Mouse (Mus musculus): Measurements from ENCODE around the gene Lyrm7. TPM values are rescaled to one million over a fixed set of nuclear protein-coding genes. Genes with fewer than 3 reads are reported as not detected.

The Lyrm7 gene
- polyA plus RNA-seq, 1 experiment from 2014 or later = 5.5 TPM

DNA sequence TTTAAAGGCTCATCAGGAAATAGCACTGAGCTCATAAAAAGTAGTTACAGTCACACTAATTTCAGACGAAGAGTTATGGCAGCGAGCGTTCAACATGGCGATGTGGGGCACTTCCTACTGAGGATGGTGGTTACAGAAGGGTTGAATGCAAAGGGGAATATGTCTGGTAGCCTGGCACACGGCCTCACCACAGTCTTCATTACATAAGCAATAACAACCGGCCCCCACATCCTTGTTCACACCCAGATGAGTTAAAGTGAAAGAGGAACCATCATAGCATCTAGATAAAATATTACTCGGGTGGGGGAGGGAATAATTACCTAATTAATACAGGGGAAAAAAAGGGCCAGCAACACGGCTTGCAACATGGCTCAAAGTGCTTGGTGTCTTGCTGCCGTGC, 53.0 kb downstream of the Lyrm7 start:
- no peak overlapping the region for H3K9ac ChIP-seq
- WGBS = 85% methylated on average over 9 of the region's 9 CpGs
- no peak overlapping the region for H3K4me2 ChIP-seq (replicated peaks)
- H3K4me1 ChIP-seq = peaks cover 16% of the 10 kb centered on the region
- no peak overlapping the region for H3K27ac ChIP-seq
- no peak overlapping the region for H3K4me3 ChIP-seq
- no peaks in the 10 kb centered on the region for H3K36me3 ChIP-seq
- H3K27me3 ChIP-seq = no peaks in the 10 kb centered on the region
- no peaks in the 10 kb centered on the region for H3K9me3 ChIP-seq (replicated peaks)
- ATAC-seq (ENCODE audit: low FRiP score) = no peak

DNA sequence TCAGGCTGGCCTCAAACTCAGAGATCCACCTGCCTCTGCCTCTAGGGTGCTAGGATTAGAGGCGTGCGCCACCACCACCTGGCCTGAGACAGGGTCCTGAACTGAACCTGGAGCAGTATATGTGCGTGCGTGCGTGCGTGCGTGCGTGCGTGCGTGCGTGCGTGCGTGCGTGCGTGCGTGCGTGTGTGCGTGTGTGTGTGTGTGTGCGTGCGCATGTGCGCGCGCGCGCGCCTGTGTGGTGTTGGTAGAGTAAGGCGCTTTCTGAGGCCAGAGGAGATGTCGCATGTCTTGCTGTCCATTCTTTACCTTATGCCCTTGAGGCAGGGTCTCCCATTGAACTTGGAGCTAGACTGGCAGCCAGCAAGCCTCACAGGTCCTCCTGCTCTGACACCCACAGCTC, 53.8 kb downstream of the Lyrm7 start:
- Histone ChIP-seq H3K27me3 (no peaks in the 10 kb centered on the region), H3K9me3 (replicated peaks) (no peaks in the 10 kb centered on the region), H3K4me1 (peaks cover 11% of the 10 kb centered on the region), H3K27ac (no peak overlapping the region), H3K4me3 (no peak overlapping the region), H3K4me2 (replicated peaks) (no peak overlapping the region), H3K36me3 (no peaks in the 10 kb centered on the region), H3K9ac (no peak overlapping the region)
- ATAC-seq (ENCODE audit: low FRiP score) = no peak
- 95% methylated on average over 28 of the region's 28 CpGs for WGBS

DNA sequence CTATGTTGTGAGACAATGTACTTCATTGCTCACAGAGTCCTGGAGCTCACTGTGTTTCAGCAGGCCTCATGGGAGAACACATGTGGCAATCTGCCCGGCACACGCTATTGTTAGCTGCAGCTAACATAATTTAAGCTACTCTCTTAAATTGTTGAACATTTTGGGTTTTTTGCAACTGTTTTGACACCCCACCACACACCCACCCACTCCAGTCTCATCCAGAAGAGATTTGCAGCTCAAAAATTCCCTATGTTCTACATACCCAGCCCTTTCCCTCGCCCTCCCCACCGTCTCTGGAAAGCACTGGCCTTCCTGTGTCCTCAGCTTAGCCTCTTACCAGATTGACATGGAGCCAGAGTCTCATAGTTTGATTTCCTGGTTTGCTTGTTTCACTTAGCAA, 55.5 kb downstream of the Lyrm7 start:
- ATAC-seq (ENCODE audit: low FRiP score) = no peak
- Histone ChIP-seq H3K36me3 (no peaks in the 10 kb centered on the region), H3K4me3 (no peak overlapping the region), H3K9me3 (replicated peaks) (no peaks in the 10 kb centered on the region), H3K27ac (no peak overlapping the region), H3K4me1 (no peaks in the 10 kb centered on the region), H3K4me2 (replicated peaks) (no peak overlapping the region), H3K9ac (no peak overlapping the region), H3K27me3 (no peaks in the 10 kb centered on the region)
- 90% methylated on average over 4 of the region's 4 CpGs for WGBS

DNA sequence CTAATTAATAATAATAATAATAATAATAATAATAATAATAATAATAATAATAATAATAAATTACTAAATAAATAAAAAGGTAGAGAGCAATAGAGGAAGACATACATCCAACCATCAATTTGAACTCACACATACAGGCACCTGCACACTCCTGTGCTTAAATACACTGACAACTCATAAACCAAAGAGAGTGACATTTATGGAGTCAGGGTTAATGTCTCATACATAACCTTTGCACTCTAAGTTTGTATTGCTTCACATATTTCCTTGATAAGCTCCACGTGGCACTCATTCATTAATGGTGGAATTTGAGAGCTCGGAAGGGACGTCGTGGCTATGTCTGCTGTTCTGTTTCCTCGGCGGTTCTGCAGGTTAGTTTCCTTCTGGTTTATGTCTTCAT, 58.1 kb downstream of the Lyrm7 start:
- no peaks in the 10 kb centered on the region for H3K4me1 ChIP-seq
- H3K9ac ChIP-seq = no peak overlapping the region
- no peaks in the 10 kb centered on the region for H3K36me3 ChIP-seq
- no peak overlapping the region for H3K4me3 ChIP-seq
- H3K27ac ChIP-seq = no peak overlapping the region
- H3K9me3 ChIP-seq (replicated peaks) = no peaks in the 10 kb centered on the region
- H3K4me2 ChIP-seq (replicated peaks) = no peak overlapping the region
- WGBS = 83% methylated on average over 6 of the region's 6 CpGs
- ATAC-seq (ENCODE audit: low FRiP score) = no peak
- no peaks in the 10 kb centered on the region for H3K27me3 ChIP-seq

DNA sequence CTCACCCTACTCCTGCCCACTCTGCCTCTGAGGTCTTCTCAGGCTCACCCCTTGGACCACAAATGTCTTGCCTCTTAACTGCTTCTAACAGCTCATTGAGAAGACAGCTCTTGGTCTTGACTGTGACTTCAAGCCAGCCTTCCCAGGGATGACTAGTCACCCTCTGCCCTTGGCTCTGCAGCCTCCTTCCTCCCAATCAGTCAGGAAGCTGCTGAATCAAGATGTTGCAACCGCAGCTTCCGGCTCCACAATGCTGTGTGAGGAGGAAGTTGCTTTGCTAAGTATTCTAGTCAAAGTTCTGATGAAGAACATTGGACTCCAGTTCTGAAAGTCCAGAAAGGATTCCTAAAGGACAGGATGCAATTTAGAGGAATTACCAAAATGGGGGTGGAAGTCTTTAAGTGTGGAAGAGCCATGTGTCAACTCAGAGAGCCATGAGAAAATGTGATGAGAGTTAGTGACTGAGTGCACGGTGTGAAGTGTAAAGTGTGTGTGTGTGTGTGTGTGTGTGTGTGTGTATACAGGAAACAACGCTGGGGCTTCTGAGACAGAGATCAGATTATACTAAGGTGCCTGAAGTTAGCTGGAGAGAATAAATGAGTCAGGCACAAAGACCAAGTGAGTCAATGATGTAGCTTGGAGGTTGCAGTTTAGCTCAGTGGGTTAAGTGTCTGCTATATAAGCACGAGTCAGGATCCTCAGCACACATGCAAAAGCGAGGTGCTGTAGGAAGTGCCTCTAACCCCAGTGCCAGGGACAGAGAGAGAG, 58.7 kb downstream of the Lyrm7 start:
- no peaks in the 10 kb centered on the region for H3K9me3 ChIP-seq (replicated peaks)
- no peaks in the 10 kb centered on the region for H3K4me1 ChIP-seq
- H3K4me2 ChIP-seq (replicated peaks) = no peak overlapping the region
- no peak overlapping the region for H3K27ac ChIP-seq
- no peaks in the 10 kb centered on the region for H3K36me3 ChIP-seq
- ATAC-seq (ENCODE audit: low FRiP score) = no peak
- H3K9ac ChIP-seq = no peak overlapping the region
- no peak overlapping the region for H3K4me3 ChIP-seq
- no peaks in the 10 kb centered on the region for H3K27me3 ChIP-seq
- 82% methylated on average over 6 of the region's 6 CpGs for WGBS

DNA sequence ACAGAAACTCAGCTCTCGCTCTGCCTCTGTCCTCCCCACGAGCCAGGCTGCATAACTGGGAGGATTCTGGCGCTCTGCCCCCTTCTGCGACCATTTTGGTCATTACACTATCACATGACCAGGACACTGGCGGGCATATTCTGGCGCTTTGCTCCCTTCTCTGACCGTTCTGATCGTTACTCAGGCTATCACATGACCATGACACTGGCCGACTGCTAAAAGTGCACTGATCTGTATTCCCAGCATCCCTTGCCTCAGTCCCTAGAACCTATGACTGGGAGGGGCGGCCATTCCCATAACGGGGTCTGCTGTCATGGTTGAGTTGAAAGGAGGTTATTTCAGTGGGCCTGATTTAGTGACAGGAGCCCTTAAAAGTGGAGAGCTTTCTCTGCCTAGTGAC, 64.2 kb downstream of the Lyrm7 start:
- Histone ChIP-seq H3K4me2 (replicated peaks) (no peak overlapping the region), H3K4me1 (no peaks in the 10 kb centered on the region), H3K9ac (no peak overlapping the region), H3K27me3 (no peaks in the 10 kb centered on the region), H3K36me3 (no peaks in the 10 kb centered on the region), H3K27ac (no peak overlapping the region), H3K4me3 (no peak overlapping the region), H3K9me3 (replicated peaks) (no peaks in the 10 kb centered on the region)
- WGBS = 85% methylated on average over 11 of the region's 11 CpGs
- no peak for ATAC-seq (ENCODE audit: low FRiP score)

DNA sequence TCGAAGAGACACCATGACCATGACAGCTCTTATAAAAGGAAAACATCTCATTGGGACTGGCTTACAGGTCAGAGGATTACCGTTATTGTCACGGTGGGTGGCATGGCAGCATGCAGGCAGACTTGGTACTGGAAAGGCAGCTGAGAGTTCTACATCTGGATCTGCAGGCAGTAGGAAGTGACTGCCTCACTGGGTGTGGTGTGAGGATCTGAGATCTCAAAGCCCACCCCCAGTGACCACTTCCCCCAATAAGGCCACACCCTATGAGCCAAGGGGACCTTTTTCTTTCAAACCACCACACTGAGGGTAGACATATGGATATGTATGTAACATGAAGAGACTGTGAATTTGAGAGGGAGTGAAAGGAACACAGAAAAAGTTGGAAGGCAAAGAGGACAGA, 66.0 kb downstream of the Lyrm7 start:
- H3K9me3 ChIP-seq (replicated peaks) = no peaks in the 10 kb centered on the region
- H3K4me3 ChIP-seq = no peak overlapping the region
- no peaks in the 10 kb centered on the region for H3K4me1 ChIP-seq
- no peak overlapping the region for H3K27ac ChIP-seq
- no peak overlapping the region for H3K9ac ChIP-seq
- ATAC-seq (ENCODE audit: low FRiP score) = no peak
- no peaks in the 10 kb centered on the region for H3K36me3 ChIP-seq
- 86% methylated on average over 3 of the region's 3 CpGs for WGBS
- H3K27me3 ChIP-seq = no peaks in the 10 kb centered on the region
- H3K4me2 ChIP-seq (replicated peaks) = no peak overlapping the region

DNA sequence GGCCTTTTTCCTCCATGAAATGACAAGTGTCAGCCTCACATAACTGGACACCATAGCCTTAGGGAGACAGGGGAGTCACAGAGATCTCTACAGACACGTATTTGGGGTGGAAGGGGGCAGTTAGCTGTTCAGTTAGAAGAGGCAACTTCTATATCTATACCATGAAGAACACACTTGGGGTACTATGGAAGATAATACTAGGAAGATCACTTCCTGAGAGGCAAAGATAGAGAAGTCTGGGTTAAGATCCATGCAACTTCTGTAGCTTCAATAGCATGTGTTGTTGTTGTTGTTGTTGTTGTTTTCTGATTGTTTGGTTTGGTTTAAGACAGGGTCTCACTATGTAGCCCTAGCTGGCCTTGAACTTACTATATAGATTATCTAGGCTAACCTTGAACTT, 67.5 kb downstream of the Lyrm7 start:
- WGBS = 61% methylated on average over 1 of the region's 1 CpGs
- Histone ChIP-seq H3K4me2 (replicated peaks) (no peak overlapping the region), H3K9me3 (replicated peaks) (no peaks in the 10 kb centered on the region), H3K9ac (no peak overlapping the region), H3K36me3 (no peaks in the 10 kb centered on the region), H3K4me3 (no peak overlapping the region), H3K27me3 (no peaks in the 10 kb centered on the region), H3K27ac (no peak overlapping the region), H3K4me1 (0 out of 2 replicates have a peak, but pooled peaks cover 2% of the 10 kb centered on the region)
- no peak for ATAC-seq (ENCODE audit: low FRiP score)

DNA sequence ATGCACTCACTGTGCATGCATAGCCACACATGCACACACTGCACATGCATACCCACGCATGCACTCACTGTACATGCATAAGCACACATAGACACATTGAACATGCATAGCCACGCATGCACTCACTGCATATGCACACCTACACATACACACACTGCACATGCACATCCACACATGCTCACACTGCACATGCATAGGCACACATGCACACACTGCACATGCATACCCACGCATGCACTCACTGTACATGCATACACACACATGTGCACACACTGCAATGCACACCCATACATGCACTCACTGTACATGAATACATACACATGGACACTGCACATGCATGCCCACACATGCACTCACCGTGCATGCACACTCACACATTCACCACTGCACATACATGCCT, 69.3 kb downstream of the Lyrm7 start:
- 95% methylated on average over 4 of the region's 4 CpGs for WGBS
- ATAC-seq (ENCODE audit: low FRiP score) = no peak

DNA sequence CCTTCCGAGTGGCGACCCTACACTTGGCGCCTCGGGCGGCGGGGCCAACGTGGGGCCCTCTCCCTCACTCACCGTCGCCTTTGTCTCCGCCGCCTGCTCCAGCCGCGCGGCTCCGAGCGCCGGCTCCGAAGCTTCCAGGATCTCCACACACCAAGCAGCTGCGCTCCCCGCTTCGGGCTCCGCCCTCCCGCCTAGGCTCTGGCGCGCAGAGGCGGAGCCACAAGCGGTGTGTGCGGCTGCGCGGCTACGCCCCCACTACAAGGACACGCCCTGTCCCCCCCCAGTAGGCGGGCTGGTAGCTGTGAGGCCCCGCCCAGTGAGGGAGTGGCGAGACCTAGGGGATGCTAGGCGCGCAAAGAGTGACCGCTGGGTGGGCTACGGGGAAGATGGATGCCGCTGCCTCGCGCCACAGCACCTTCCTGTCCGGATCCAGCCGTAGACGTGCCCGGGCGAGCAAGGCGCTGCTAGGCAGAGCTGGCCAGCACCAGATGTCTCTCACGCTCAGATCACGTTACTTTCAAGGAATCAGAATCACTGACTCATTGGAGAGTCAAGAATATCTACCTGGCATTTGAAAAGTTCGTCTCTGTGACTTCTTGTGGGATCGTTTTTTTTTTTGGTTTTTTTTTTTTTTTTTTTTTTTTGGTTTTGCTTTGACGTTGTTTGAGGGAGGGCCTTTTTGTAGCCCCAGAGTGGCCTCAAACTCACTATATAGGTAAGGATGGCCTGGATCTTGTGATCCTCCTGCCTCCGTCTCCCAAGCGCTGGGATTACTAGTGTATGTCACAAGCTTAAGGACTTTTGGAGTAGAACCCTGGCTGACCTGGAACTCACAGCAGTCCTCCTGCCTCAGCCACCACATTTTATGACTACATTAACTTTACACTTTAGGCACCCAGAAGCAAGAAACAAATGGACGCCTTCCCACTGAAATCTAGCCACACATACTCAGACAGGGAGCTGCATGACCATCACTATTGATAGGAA, 72.9 kb downstream of the Lyrm7 start, which contains the start of gene Cdc42se2:
Gene Cdc42se2 (minus strand): TSS at position 188 of the 987 bp plus-strand sequence.
- peak within 1 kb of the TSS; percentile 91 for H3K4me3 ChIP-seq
- H3K27me3 ChIP-seq = no peaks in the 10 kb centered on the region
- H3K9me3 ChIP-seq (replicated peaks) = no peaks in the 10 kb centered on the region
- peaks cover 22% of the 10 kb centered on the region for H3K4me1 ChIP-seq
- WGBS = 4% methylated on average over 56 of the region's 56 CpGs
- ATAC-seq (ENCODE audit: low FRiP score) = peak; percentile 98
- peak within 1 kb of the TSS; percentile 99 for H3K27ac ChIP-seq
- H3K4me2 ChIP-seq (replicated peaks) = peak within 1 kb of the TSS; percentile 61
- no peaks in the 10 kb centered on the region for H3K36me3 ChIP-seq
- peak within 1 kb of the TSS; percentile 95 for H3K9ac ChIP-seq

More for the DNA sequence above, 69.3 kb downstream of the Lyrm7 start:
- no peak overlapping the region for H3K9ac ChIP-seq
- no peaks in the 10 kb centered on the region for H3K27me3 ChIP-seq
- H3K4me2 ChIP-seq (replicated peaks) = no peak overlapping the region
- H3K27ac ChIP-seq = no peak overlapping the region
- no peaks in the 10 kb centered on the region for H3K36me3 ChIP-seq
- H3K4me1 ChIP-seq = peaks cover 4% of the 10 kb centered on the region; the same call in 1 of the 2 replicates
- no peaks in the 10 kb centered on the region for H3K9me3 ChIP-seq (replicated peaks)
- H3K4me3 ChIP-seq = no peak overlapping the region

DNA sequence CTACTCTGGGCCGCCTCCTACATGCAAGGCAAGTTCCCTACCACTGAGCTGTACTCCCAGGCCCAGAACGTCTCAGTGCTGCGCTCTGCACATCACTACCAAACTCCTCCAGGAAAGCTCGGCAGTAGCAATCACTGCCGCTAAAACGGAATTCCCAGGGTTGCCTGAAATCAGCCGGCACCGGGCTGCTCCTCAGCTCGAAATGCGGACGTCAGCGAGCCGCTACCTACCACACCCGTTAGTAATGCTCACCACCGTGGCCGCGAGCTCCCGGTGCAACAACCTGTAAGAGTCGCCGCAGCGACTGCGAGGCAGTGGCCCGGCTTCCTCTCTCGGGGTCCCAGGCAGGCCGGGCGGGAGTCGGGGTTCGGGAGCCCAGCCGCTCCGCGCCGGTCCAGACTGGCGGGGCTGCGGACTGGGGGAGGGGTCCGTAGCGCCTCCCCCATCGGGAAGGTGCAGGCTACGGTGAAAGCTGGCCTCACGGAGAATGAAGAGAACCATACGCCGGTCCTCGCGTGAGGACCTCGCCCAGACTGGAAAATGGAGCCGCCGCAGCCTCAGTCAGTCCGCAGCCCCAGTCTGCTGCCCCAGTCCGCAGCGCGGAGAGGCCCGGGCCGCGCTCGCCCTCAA, 73.7 kb downstream of the Lyrm7 start:
- under 1% methylated on average over 54 of the region's 54 CpGs for WGBS
- peak overlapping the region; percentile 95 for H3K9ac ChIP-seq
- no peaks in the 10 kb centered on the region for H3K36me3 ChIP-seq
- H3K4me3 ChIP-seq = peak overlapping the region; percentile 91
- H3K4me2 ChIP-seq (replicated peaks) = peak overlapping the region; percentile 61
- peaks cover 26% of the 10 kb centered on the region for H3K4me1 ChIP-seq
- peak; percentile 58 for ATAC-seq (ENCODE audit: low FRiP score)
- H3K27ac ChIP-seq = peak overlapping the region; percentile 99
- no peaks in the 10 kb centered on the region for H3K9me3 ChIP-seq (replicated peaks)
- no peaks in the 10 kb centered on the region for H3K27me3 ChIP-seq

DNA sequence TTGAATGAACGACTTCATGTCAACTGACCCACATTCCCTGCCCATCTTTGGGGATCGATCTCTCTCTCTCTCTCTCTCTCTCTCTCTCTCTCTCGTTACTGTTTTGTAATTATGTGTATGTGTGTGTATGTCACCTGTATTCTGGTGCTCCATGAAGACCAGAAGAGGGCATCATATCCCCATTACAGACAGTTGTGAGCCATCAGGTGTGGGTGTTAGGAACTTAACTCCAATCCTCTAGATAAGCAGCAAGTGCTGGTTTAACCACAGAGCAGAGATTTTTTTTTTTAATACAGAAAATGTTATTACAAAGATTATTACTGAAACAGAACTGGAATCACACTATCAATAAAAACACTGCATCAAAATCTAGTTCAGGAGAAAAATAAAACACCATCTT, 75.2 kb downstream of the Lyrm7 start:
- H3K4me3 ChIP-seq = no peak overlapping the region
- no peak for ATAC-seq (ENCODE audit: low FRiP score)
- no peaks in the 10 kb centered on the region for H3K36me3 ChIP-seq
- H3K9ac ChIP-seq = no peak overlapping the region
- no peak overlapping the region for H3K27ac ChIP-seq
- 88% methylated on average over 3 of the region's 3 CpGs for WGBS
- H3K4me1 ChIP-seq = peaks cover 26% of the 10 kb centered on the region
- no peaks in the 10 kb centered on the region for H3K9me3 ChIP-seq (replicated peaks)
- no peaks in the 10 kb centered on the region for H3K27me3 ChIP-seq
- peak overlapping the region; percentile 61 for H3K4me2 ChIP-seq (replicated peaks)

Measured in hindbrain, embryonic 12.5 days (tissue).